Mouse (Mus musculus) liver, adult 2 months (tissue): Measurements from ENCODE around the gene Olfr1497.

Experiments used
- CTCF ChIP-seq: fragments of 200-500 bp; IDR thresholded peaks from 2 replicates; pipeline ENCODE4 v1.5.1; 2011; ENCODE audit warnings: low read depth, low read length, control low read depth
- POLR2A ChIP-seq: fragments of 200-500 bp; IDR thresholded peaks from 2 replicates; pipeline ENCODE4 v1.6.1; 2011; ENCODE audit warnings: low read length, control low read depth; ENCODE audit not compliant: insufficient read depth; ENCODE audit errors: extremely low read depth

- TF ChIP-seq CTCF (no peak), POLR2A (no peak)
These were observed 33.7 kb downstream of the Olfr1497 start, which contains the start of gene Olfr1495 for GRCm38 (mm10) chr19:13764306-13764705.
